Mouse (Mus musculus): Measurements from ENCODE around the gene Maz. TPM values are rescaled to one million over a fixed set of nuclear protein-coding genes. Genes with fewer than 3 reads are reported as not detected.

The Maz gene
- polyA plus RNA-seq, 1 experiment, result 248 TPM

DNA sequence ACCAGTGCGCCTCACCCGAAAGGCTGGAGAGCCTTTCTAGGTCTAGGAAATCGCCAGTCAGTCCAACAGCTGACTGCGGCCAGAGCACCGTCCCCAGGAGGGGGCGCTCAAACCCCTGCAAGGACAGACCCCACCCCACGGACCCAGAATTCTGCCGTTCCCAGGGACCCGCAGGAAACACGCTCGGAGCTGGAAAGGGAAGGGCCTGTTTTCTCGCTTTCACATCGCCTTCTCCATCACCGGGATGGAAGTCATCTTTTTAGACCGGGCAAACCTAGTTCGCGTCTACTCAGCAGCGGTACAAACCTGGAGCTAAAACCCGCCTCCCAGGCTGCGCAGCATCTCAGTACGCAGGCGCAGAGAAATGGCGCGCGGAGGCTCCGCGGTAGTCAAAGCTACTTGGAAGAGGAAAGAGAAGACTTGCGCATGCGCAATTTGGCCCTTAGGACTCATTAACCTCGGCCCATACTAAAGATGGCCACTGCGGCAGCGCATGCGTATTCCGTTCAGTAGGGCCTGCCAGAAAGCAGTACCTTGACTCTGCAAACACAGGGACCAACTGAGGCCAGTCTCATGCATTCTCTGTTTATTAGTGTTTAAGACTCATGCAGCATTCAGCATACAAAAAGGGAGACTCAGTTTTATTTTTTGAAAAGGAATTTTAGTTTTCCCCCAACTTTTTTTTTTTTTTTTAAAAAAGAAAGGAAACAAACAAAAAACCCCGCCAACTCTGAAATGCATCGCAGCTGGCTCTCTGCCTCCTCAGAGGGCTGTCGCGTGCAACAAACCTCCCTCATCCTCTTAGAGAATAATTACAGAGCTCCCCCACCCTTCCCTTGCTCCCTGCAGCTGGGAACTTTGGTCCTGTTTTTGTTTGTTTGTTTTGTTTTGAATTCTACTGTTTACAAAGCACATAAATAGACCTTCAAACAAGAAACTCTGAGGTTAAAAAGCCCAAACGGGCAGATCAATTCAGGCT is 9.6 kb downstream of the Maz start, which contains the start of gene Pagr1a:
Gene Pagr1a (minus strand): TSS at position 382 of the 979 bp plus-strand sequence.
- Histone ChIP-seq H3K27me3 (ENCODE audit: control insufficient read depth, insufficient read depth, low read length) (no peaks in the 10 kb centered on the region), H3K4me1 (ENCODE audit: control insufficient read depth, insufficient read depth, insufficient read length, low read length) (peaks cover 25% of the 10 kb centered on the region), H3K36me3 (ENCODE audit: control insufficient read depth, insufficient read depth, low read length) (peaks cover 6% of the 10 kb centered on the region; the same call in 1 of the 2 replicates), H3K4me3 (ENCODE audit: low read depth, low read length) (peak within 1 kb of the TSS; percentile 68), H3K27ac (ENCODE audit: insufficient read depth, low read depth, low read length) (peak within 1 kb of the TSS; percentile 90)
- 2% methylated on average over 39 of the region's 39 CpGs for WGBS
- TF ChIP-seq POLR2A (IDR thresholded peaks at IDR 0.05; ENCODE audit: low read depth, low read length), result peak; percentile 68
- peak; percentile 98 for TF ChIP-seq CTCF (IDR thresholded peaks at IDR 0.05; ENCODE audit: extremely low read depth, insufficient read length, insufficient replicate concordance, low read depth, low read length)

DNA sequence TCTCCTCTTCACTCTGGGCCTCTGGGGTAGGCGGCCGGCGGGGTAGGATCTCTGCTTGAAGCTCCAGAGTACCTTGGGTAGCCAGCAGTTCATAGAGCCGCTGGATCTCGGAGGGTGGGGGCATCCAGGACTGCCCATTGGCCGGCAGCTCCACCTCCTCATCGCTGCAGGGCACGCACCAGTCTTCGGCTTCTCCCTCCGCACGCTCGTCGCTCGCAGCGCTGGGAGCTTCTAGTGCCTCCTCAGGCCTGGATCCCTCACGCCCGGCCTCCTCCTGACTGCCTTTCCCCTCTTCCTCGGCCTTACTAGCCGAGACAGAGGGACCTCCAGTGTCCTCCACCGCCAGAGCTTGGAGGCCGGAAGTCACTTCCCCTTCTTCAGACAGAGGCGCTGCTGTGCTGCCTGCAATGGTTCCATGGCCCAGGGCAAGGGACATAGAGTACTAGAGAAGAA is 10.3 kb downstream of the Maz start:
- Histone ChIP-seq H3K27ac (ENCODE audit: insufficient read depth, low read depth, low read length) (peak overlapping the region; percentile 90), H3K4me1 (ENCODE audit: control insufficient read depth, insufficient read depth, insufficient read length, low read length) (peaks cover 30% of the 10 kb centered on the region), H3K36me3 (ENCODE audit: control insufficient read depth, insufficient read depth, low read length) (peaks cover 5% of the 10 kb centered on the region), H3K4me3 (ENCODE audit: low read depth, low read length) (peak overlapping the region; percentile 68), H3K27me3 (ENCODE audit: control insufficient read depth, insufficient read depth, low read length) (no peaks in the 10 kb centered on the region)
- under 1% methylated on average over 22 of the region's 22 CpGs for WGBS
- TF ChIP-seq POLR2A (IDR thresholded peaks at IDR 0.05; ENCODE audit: low read depth, low read length), result no peak; the same call in 1 of the 2 replicates
- no peak for TF ChIP-seq CTCF (IDR thresholded peaks at IDR 0.05; ENCODE audit: extremely low read depth, insufficient read length, insufficient replicate concordance, low read depth, low read length)

DNA sequence TGATC is 10.6 kb downstream of the Maz start, which contains the start of gene Pagr1b:
Gene Pagr1b (minus strand): TSS at position 4 of the 5 bp plus-strand sequence.
- H3K4me1 ChIP-seq (ENCODE audit: control insufficient read depth, insufficient read depth, insufficient read length, low read length), result peaks cover 30% of the 10 kb centered on the region

DNA sequence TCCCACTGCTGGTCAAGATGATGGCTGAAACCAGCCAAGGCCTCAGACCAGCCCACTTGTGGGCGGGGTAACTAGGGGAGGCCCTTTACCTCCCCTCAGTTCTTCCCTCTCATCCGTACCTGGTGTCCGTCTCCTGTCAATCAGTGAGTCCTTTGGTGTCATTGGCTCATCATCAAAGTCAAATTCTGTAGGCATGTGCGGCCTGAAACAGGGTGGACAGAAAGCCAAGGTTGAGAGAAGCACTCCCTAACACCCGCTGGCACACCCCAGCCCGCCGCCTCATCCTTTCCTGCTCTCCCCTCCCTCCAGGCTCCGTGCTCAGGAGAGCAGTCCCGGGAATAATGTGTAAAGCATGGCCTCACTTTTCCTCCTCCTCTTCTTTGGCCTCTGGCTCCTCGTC is 10.8 kb downstream of the Maz start:
- H3K27ac ChIP-seq (ENCODE audit: insufficient read depth, low read depth, low read length), result peak overlapping the region; percentile 90
- H3K4me1 ChIP-seq (ENCODE audit: control insufficient read depth, insufficient read depth, insufficient read length, low read length), result peaks cover 30% of the 10 kb centered on the region
- 2% methylated on average over 10 of the region's 10 CpGs for WGBS
- no peaks in the 10 kb centered on the region for H3K27me3 ChIP-seq (ENCODE audit: control insufficient read depth, insufficient read depth, low read length)
- H3K4me3 ChIP-seq (ENCODE audit: low read depth, low read length), result peak overlapping the region; percentile 68
- TF ChIP-seq POLR2A (IDR thresholded peaks at IDR 0.05; ENCODE audit: low read depth, low read length) (no peak), CTCF (IDR thresholded peaks at IDR 0.05; ENCODE audit: extremely low read depth, insufficient read length, insufficient replicate concordance, low read depth, low read length) (no peak)
- H3K36me3 ChIP-seq (ENCODE audit: control insufficient read depth, insufficient read depth, low read length), result peaks cover 5% of the 10 kb centered on the region

More for the DNA sequence above, 10.6 kb downstream of the Maz start, which contains the start of gene Pagr1b:
- Histone ChIP-seq H3K4me3 (ENCODE audit: low read depth, low read length) (peak within 1 kb of the TSS; percentile 68), H3K36me3 (ENCODE audit: control insufficient read depth, insufficient read depth, low read length) (peaks cover 5% of the 10 kb centered on the region), H3K27me3 (ENCODE audit: control insufficient read depth, insufficient read depth, low read length) (no peaks in the 10 kb centered on the region), H3K27ac (ENCODE audit: insufficient read depth, low read depth, low read length) (peak within 1 kb of the TSS; percentile 90)
- TF ChIP-seq POLR2A (IDR thresholded peaks at IDR 0.05; ENCODE audit: low read depth, low read length) (no peak), CTCF (IDR thresholded peaks at IDR 0.05; ENCODE audit: extremely low read depth, insufficient read length, insufficient replicate concordance, low read depth, low read length) (no peak)

DNA sequence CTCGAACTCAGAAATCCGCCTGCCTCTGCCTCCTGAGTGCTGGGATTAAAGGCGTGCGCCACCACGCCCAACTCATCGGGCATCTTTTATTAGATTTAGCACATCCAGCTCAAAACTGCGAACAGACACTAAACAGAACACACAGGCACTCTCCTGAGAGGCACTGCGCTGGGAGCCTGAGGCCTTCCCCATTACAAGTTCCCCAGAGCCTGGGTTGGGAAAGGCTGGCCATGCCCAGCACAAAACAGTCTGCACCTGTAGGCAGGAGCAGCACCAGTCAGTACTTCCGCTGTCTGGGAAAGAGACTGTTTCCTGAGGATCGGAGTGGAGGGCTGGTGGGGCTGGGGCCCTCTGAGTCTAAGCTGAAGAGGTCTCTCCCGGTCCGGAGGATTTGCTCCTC is 11.8 kb downstream of the Maz start:
- WGBS, result 88% methylated on average over 12 of the region's 12 CpGs
- peaks cover 30% of the 10 kb centered on the region for H3K4me1 ChIP-seq (ENCODE audit: control insufficient read depth, insufficient read depth, insufficient read length, low read length)
- TF ChIP-seq CTCF (IDR thresholded peaks at IDR 0.05; ENCODE audit: extremely low read depth, insufficient read length, insufficient replicate concordance, low read depth, low read length), result no peak
- TF ChIP-seq POLR2A (IDR thresholded peaks at IDR 0.05; ENCODE audit: low read depth, low read length), result no peak
- 0 out of 2 replicates have a peak overlapping the region, but pooled peaks have one; percentile 1 for H3K4me3 ChIP-seq (ENCODE audit: low read depth, low read length)
- H3K36me3 ChIP-seq (ENCODE audit: control insufficient read depth, insufficient read depth, low read length), result peaks cover 7% of the 10 kb centered on the region
- H3K27ac ChIP-seq (ENCODE audit: insufficient read depth, low read depth, low read length), result no peak overlapping the region
- H3K27me3 ChIP-seq (ENCODE audit: control insufficient read depth, insufficient read depth, low read length), result no peaks in the 10 kb centered on the region

DNA sequence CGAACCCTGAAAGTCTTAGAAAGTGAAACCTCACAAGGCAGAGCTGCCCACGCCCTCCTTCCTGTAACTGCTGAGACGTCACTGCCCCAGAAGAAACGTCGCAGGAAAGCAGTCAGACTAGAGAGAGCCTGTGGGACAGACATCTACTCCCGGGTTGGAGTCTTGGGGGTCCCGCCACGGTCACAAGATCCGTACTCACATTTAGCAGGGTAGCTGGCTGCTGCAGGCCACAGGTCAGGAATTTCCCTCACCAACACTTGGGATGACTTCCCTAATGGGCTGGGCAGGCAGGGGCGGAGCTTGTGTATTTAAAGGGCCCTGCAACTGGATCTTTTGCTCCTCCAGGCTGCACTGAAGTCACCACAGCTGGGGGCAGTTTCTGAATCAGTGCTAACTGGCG is 12.5 kb downstream of the Maz start, which contains the start of gene Mvp:
Gene Mvp (minus strand): TSS at position 302 of the 400 bp plus-strand sequence.
- TF ChIP-seq CTCF (IDR thresholded peaks at IDR 0.05; ENCODE audit: extremely low read depth, insufficient read length, insufficient replicate concordance, low read depth, low read length) (no peak; the same call in 1 of the 2 replicates), POLR2A (IDR thresholded peaks at IDR 0.05; ENCODE audit: low read depth, low read length) (0 out of 2 replicates have a peak, but pooled peaks have one; percentile 27)
- WGBS, result under 1% methylated on average over 11 of the region's 11 CpGs

DNA sequence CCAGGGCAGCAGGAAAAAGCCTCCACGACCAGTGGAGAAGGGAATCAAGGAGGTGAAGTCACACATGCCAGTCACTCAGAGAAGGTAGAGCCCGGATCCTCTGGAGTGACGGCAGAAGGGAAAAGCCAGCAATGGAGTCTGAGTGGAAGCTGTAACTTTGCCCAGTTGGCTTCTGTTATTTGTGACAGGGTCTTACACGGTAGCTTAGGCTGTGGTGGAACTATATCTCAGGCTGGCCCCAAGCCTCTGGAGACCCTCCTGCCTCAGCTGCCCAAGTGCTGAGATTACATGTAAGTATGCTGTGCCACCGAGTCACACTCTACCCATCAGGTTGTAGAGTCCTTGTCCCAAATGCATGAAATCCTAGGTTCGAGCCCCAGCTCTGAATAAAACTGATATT is 13.5 kb downstream of the Maz start:
- peak overlapping the region; percentile 85 for H3K27ac ChIP-seq (ENCODE audit: insufficient read depth, low read depth, low read length)
- no peaks in the 10 kb centered on the region for H3K27me3 ChIP-seq (ENCODE audit: control insufficient read depth, insufficient read depth, low read length)
- WGBS, result 77% methylated on average over 6 of the region's 6 CpGs
- peak overlapping the region; percentile 80 for H3K4me3 ChIP-seq (ENCODE audit: low read depth, low read length)
- H3K36me3 ChIP-seq (ENCODE audit: control insufficient read depth, insufficient read depth, low read length), result peaks cover 7% of the 10 kb centered on the region
- no peak for TF ChIP-seq CTCF (IDR thresholded peaks at IDR 0.05; ENCODE audit: extremely low read depth, insufficient read length, insufficient replicate concordance, low read depth, low read length)
- TF ChIP-seq POLR2A (IDR thresholded peaks at IDR 0.05; ENCODE audit: low read depth, low read length), result no peak
- peaks cover 39% of the 10 kb centered on the region for H3K4me1 ChIP-seq (ENCODE audit: control insufficient read depth, insufficient read depth, insufficient read length, low read length)

More for the DNA sequence above, 12.5 kb downstream of the Maz start, which contains the start of gene Mvp:
- peaks cover 7% of the 10 kb centered on the region for H3K36me3 ChIP-seq (ENCODE audit: control insufficient read depth, insufficient read depth, low read length)
- peaks cover 32% of the 10 kb centered on the region for H3K4me1 ChIP-seq (ENCODE audit: control insufficient read depth, insufficient read depth, insufficient read length, low read length)
- no peaks in the 10 kb centered on the region for H3K27me3 ChIP-seq (ENCODE audit: control insufficient read depth, insufficient read depth, low read length)
- H3K4me3 ChIP-seq (ENCODE audit: low read depth, low read length), result peak within 1 kb of the TSS; percentile 80
- H3K27ac ChIP-seq (ENCODE audit: insufficient read depth, low read depth, low read length), result peak within 1 kb of the TSS; percentile 85

All from small intestine, adult 2 months (tissue).